ENCODE assay signal across 8 mouse cellular contexts in the genomic region with DNA sequence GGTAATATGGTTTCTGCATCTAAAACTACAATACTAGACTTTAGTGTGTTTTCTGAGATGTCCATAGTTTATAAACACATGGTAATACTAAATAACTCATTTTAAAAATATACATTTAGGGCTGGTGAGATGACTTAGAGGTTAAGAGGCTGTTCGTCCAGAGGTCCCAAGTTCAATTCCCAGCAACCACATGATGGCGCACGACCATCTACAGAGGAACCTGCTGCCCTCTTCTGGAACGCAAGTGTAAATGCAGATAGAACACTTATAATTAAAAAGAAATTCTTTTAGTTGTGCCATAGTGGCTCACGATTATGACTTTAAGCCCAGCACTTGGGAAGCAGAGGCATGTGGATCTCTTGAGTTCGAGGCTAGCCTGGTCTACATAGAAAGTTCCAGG. TPM values are rescaled to one million over a fixed set of nuclear protein-coding genes. Genes with fewer than 3 reads are reported as not detected.
DNase-seq lines count a peak whose midpoint lies in the region; ATAC-seq and TF ChIP-seq lines count a peak whose summit lies in the region.

No protein-coding gene starts in this region.

- H3K9ac ChIP-seq in heart, embryonic 11.5 days (ENCODE audit: low read depth, low read length), result no peak overlapping the region
- H3K9ac ChIP-seq in liver, embryonic 13.5 days, result no peak overlapping the region

- H3K36me3 ChIP-seq in heart, embryonic 11.5 days (ENCODE audit: control insufficient read depth, insufficient read depth, low read length), result peaks cover 5% of the 10 kb centered on the region; the same call in 1 of the 2 replicates
- H3K36me3 ChIP-seq in liver, embryonic 13.5 days, result peaks cover 43% of the 10 kb centered on the region

- peaks cover 3% of the 10 kb centered on the region; the same call in 1 of the 2 replicates for H3K4me1 ChIP-seq in heart, embryonic 11.5 days (ENCODE audit: control insufficient read depth, insufficient read depth, low read length)
- no peaks in the 10 kb centered on the region; the same call in none of the 2 replicates for H3K4me1 ChIP-seq in bone marrow, adult 2 months (ENCODE audit: control insufficient read depth, insufficient read depth, low read length)
- H3K4me1 ChIP-seq in liver, embryonic 13.5 days (replicated peaks), result peaks cover 58% of the 10 kb centered on the region

- H3K27ac ChIP-seq in heart, embryonic 11.5 days (ENCODE audit: low read depth, low read length), result no peak overlapping the region
- no peak overlapping the region for H3K27ac ChIP-seq in bone marrow, adult 2 months (ENCODE audit: control insufficient read depth, insufficient read depth, low read depth, low read length, poor library complexity)
- H3K27ac ChIP-seq in liver, embryonic 13.5 days, result no peak overlapping the region

- no peak overlapping the region for H3K4me3 ChIP-seq in heart, embryonic 11.5 days (ENCODE audit: low read depth, low read length)
- H3K4me3 ChIP-seq in bone marrow, adult 2 months (replicated peaks; ENCODE audit: control insufficient read depth, low read depth, low read length), result no peak overlapping the region
- no peak overlapping the region for H3K4me3 ChIP-seq in liver, embryonic 13.5 days (replicated peaks)

- H3K4me2 ChIP-seq in heart, embryonic 11.5 days, result no peak overlapping the region
- H3K4me2 ChIP-seq in liver, embryonic 13.5 days, result no peak overlapping the region

- no peak for ATAC-seq in heart, embryonic 11.5 days (replicated peaks; ENCODE audit: insufficient number of reproducible peaks, low FRiP score, low TSS enrichment)
- ATAC-seq in liver, embryonic 13.5 days (ENCODE audit: low read depth), result no peak
- ATAC-seq in erythroid progenitor cell, adult 5-6 weeks (replicated peaks; ENCODE audit: low FRiP score, poor library complexity, severe bottlenecking), result no peak

- WGBS in heart, embryonic 11.5 days (ENCODE audit: insufficient replicate concordance), result 49% methylated on average over 6 of the region's 6 CpGs
- WGBS in bone marrow, adult 2 months, result 47% methylated on average over 6 of the region's 6 CpGs
- WGBS in liver, embryonic 13.5 days (ENCODE audit: insufficient replicate concordance), result 26% methylated on average over 6 of the region's 6 CpGs

- H3K9me3 ChIP-seq in heart, embryonic 11.5 days (replicated peaks; ENCODE audit: control insufficient read depth, low read length), result no peaks in the 10 kb centered on the region
- no peaks in the 10 kb centered on the region for H3K9me3 ChIP-seq in liver, embryonic 13.5 days (replicated peaks)

- TF ChIP-seq CTCF in bone marrow, adult 2 months (IDR thresholded peaks at IDR 0.05; ENCODE audit: control insufficient read depth, insufficient read depth, low read length), result peak; percentile 78

- H3K27me3 ChIP-seq in heart, embryonic 11.5 days (ENCODE audit: control insufficient read depth, insufficient read depth, low read length), result no peaks in the 10 kb centered on the region
- no peaks in the 10 kb centered on the region for H3K27me3 ChIP-seq in liver, embryonic 13.5 days

- peak; percentile 38 for DNase-seq in heart, postnatal 4 days
- DNase-seq in CD4-positive helper T cell, adult 2 months (ENCODE audit: low read depth, low spot score), result peak; percentile 71
- DNase-seq in liver, embryonic 13.5 days, result peak; percentile 37
- DNase-seq in testis, postnatal 10 days (ENCODE audit: low spot score), result peak; percentile 58
- DNase-seq in ovary, postnatal 14 days (ENCODE audit: low spot score), result no peak

- TF ChIP-seq POLR2A in bone marrow, adult 2 months (IDR thresholded peaks at IDR 0.05; ENCODE audit: borderline replicate concordance, control insufficient read depth, low read depth, low read length), result no peak

RNA-seq across cellular contexts. Expression of a gene that starts 5.8 kb away (rescaled TPM):
- total RNA-seq in heart, postnatal 4 days (2021), result 10 to 100 TPM; 55.9 to 56.0 TPM
- 107 and 112 TPM in 2 replicates for polyA plus RNA-seq in heart, embryonic 11.5 days (2014; fragmentation: Nextera tagmentation; extraction: Ambion mirVana)
- polyA plus RNA-seq in bone marrow, adult 2 months (2011; ENCODE audit: insufficient read depth, insufficient read length, low replicate concordance, missing spikeins), result 45.6 and 59.1 TPM in 2 replicates
- polyA plus RNA-seq in liver, embryonic 13.5 days (2015; fragmentation: Nextera tagmentation; extraction: Ambion mirVana), result 77.5 and 81.4 TPM in 2 replicates
- total RNA-seq in erythroid progenitor cell, adult 5-6 weeks (2015; ENCODE audit: low replicate concordance), result 72.8 and 111 TPM in 2 replicates
- 39.9 and 47.7 TPM in 2 replicates for total RNA-seq in erythroid progenitor cell, adult 5-6 weeks (2017; ENCODE audit: low replicate concordance)

RNA-seq across cellular contexts. Expression of a gene that starts 20.2 kb away (rescaled TPM):
- total RNA-seq in heart, postnatal 4 days (2021), result 10 to 100 TPM; 14.0 to 17.0 TPM
- 1.5 and 1.8 TPM in 2 replicates for polyA plus RNA-seq in heart, embryonic 11.5 days (2014; fragmentation: Nextera tagmentation; extraction: Ambion mirVana)
- 0.31 and 1.1 TPM in 2 replicates for polyA plus RNA-seq in bone marrow, adult 2 months (2011; ENCODE audit: insufficient read depth, insufficient read length, low replicate concordance, missing spikeins)
- polyA plus RNA-seq in liver, embryonic 13.5 days (2015; fragmentation: Nextera tagmentation; extraction: Ambion mirVana), result 0.63 and 0.66 TPM in 2 replicates
- total RNA-seq in erythroid progenitor cell, adult 5-6 weeks (2015; ENCODE audit: low replicate concordance), result not detected in 2 replicates
- total RNA-seq in erythroid progenitor cell, adult 5-6 weeks (2017; ENCODE audit: low replicate concordance), result under 0.01 TPM in 1 of 2 replicates, not detected in the other

RNA-seq across cellular contexts. Expression of a gene that starts 50.0 kb away (rescaled TPM):
- total RNA-seq in heart, postnatal 4 days (2021), result 10 to 100 TPM; 10.8 to 11.7 TPM
- 2.7 and 3.0 TPM in 2 replicates for polyA plus RNA-seq in heart, embryonic 11.5 days (2014; fragmentation: Nextera tagmentation; extraction: Ambion mirVana)
- polyA plus RNA-seq in bone marrow, adult 2 months (2011; ENCODE audit: insufficient read depth, insufficient read length, low replicate concordance, missing spikeins), result 3.9 and 9.1 TPM in 2 replicates
- 3.3 and 3.8 TPM in 2 replicates for polyA plus RNA-seq in liver, embryonic 13.5 days (2015; fragmentation: Nextera tagmentation; extraction: Ambion mirVana)
- total RNA-seq in erythroid progenitor cell, adult 5-6 weeks (2015; ENCODE audit: low replicate concordance), result 2.5 and 4.3 TPM in 2 replicates
- 2.8 and 3.0 TPM in 2 replicates for total RNA-seq in erythroid progenitor cell, adult 5-6 weeks (2017; ENCODE audit: low replicate concordance)
